Mouse (Mus musculus) heart, embryonic 11.5 days (tissue): ENCODE results near the gene Olfr243. TPM values are rescaled to one million over a fixed set of nuclear protein-coding genes. Genes with fewer than 3 reads are reported as not detected.
"Not testable (repeated sequence)": the region's sequence is repeated elsewhere in the genome, so short reads cannot be mapped to it uniquely, and the experiment has no call there.

Experiments used
- ATAC-seq: fragments of 200-750 bp; cut with Nextera tagmentation; replicated peaks from 2 replicates; pipeline ENCODE4 v1.8.0; 2017; ENCODE audit warnings: moderate library complexity; ENCODE audit not compliant: insufficient number of reproducible peaks, low FRiP score, low TSS enrichment
- H3K27ac ChIP-seq: fragments of 300-500 bp; sonication (generic); 2 replicates; pipeline ENCODE4 v1.5.1; 2014; ENCODE audit warnings: mild to moderate bottlenecking, low read depth, low read length
- H3K27me3 ChIP-seq: fragments of 300-500 bp; sonication (generic); 2 replicates; pipeline ENCODE4 v1.6.1; 2014; ENCODE audit warnings: mild to moderate bottlenecking, low read length, mixed read lengths; ENCODE audit not compliant: control insufficient read depth, insufficient read depth
- H3K36me3 ChIP-seq: fragments of 300-500 bp; sonication (generic); 2 replicates; pipeline ENCODE4 v1.6.1; 2014; ENCODE audit warnings: mild to moderate bottlenecking, low read length, moderate library complexity, mixed read lengths; ENCODE audit not compliant: control insufficient read depth, insufficient read depth
- H3K4me1 ChIP-seq: fragments of 300-500 bp; sonication (generic); 2 replicates; pipeline ENCODE4 v1.6.1; 2014; ENCODE audit warnings: low read length; ENCODE audit not compliant: control insufficient read depth, insufficient read depth
- H3K4me2 ChIP-seq: fragments of 300-500 bp; sonication (generic); 2 replicates; pipeline ENCODE4 v1.6.1; 2014; ENCODE audit warnings: mild to moderate bottlenecking, moderate library complexity
- H3K4me3 ChIP-seq: fragments of 300-500 bp; sonication (generic); 2 replicates; pipeline ENCODE4 v1.5.1; 2014; ENCODE audit warnings: low read depth, low read length
- H3K9ac ChIP-seq: fragments of 300-500 bp; sonication (generic); 2 replicates; pipeline ENCODE4 v1.6.1; 2014; ENCODE audit warnings: mild to moderate bottlenecking, low read depth, low read length, moderate library complexity
- H3K9me3 ChIP-seq: fragments of 300-500 bp; sonication (generic); replicated peaks from 2 replicates; pipeline ENCODE4 v1.6.1; 2016; ENCODE audit warnings: low read length; ENCODE audit not compliant: control insufficient read depth
- WGBS: fragments of 180-500 bp; shearing (Covaris S2); extraction: QIAGEN DNeasy Blood & Tissue Kit; methylation state at CpG from one replicate; pipeline ENCODE4 v1.1.7; 2014; ENCODE audit not compliant: insufficient replicate concordance; 5-methylcytosine and 5-hydroxymethylcytosine counted together
- polyA plus RNA-seq: library from polyadenylated mRNA; unstranded; fragments of >200 nt; fragmentation: Nextera tagmentation; extraction: Ambion mirVana; gene quantifications from 2 replicates; pipeline ENCODE4 v1.2.1, GENCODE M21; 2014

The Olfr243 gene
- polyA plus RNA-seq, 1 experiment from 2014 or later: not detected

GRCm38 (mm10) chr7:103762212-103762611 lies 47.7 kb downstream of the Olfr243 start:
- not testable (repeated sequence) for H3K4me1 ChIP-seq, H3K4me2 ChIP-seq, H3K9me3 ChIP-seq, H3K36me3 ChIP-seq, H3K9ac ChIP-seq, H3K27me3 ChIP-seq, H3K27ac ChIP-seq, ATAC-seq, H3K4me3 ChIP-seq
- WGBS: 80% methylated on average over 6 of the region's 6 CpGs

GRCm38 (mm10) chr7:103767687-103768086 lies 53.2 kb downstream of the Olfr243 start:
- not testable (repeated sequence) for H3K4me2 ChIP-seq, H3K9ac ChIP-seq, H3K4me1 ChIP-seq, H3K4me3 ChIP-seq, H3K27me3 ChIP-seq, H3K36me3 ChIP-seq, ATAC-seq, H3K9me3 ChIP-seq, H3K27ac ChIP-seq
- WGBS: 75% methylated on average over 6 of the region's 6 CpGs

Other genes with a start within 250 kb of the Olfr243 start
- gene Olfr608, start 244.8 kb upstream of the Olfr243 start, polyA plus RNA-seq: not detected in 2 replicates
- not detected in 2 replicates for gene Olfr609, start 216.6 kb upstream of the Olfr243 start, polyA plus RNA-seq
- not detected in 2 replicates for gene Olfr610, start 202.5 kb upstream of the Olfr243 start, polyA plus RNA-seq
- gene Olfr611, start 193.8 kb upstream of the Olfr243 start, polyA plus RNA-seq: not detected in 2 replicates
- not detected in 2 replicates for gene Olfr612, start 172.0 kb upstream of the Olfr243 start, polyA plus RNA-seq
- not detected in 2 replicates for gene Olfr613, start 166.6 kb upstream of the Olfr243 start, polyA plus RNA-seq
- not detected in 2 replicates for gene Olfr615, start 158.6 kb upstream of the Olfr243 start, polyA plus RNA-seq
- gene Olfr616, start 145.5 kb upstream of the Olfr243 start, polyA plus RNA-seq: not detected in 2 replicates
- not detected in 2 replicates for gene Olfr617, start 141.6 kb upstream of the Olfr243 start, polyA plus RNA-seq
- not detected in 2 replicates for gene Olfr618, start 124.6 kb upstream of the Olfr243 start, polyA plus RNA-seq
- not detected in 2 replicates for gene Olfr619, start 114.1 kb upstream of the Olfr243 start, polyA plus RNA-seq
- not detected in 2 replicates for gene Olfr620, start 102.1 kb upstream of the Olfr243 start, polyA plus RNA-seq
- gene Olfr622, start 72.0 kb upstream of the Olfr243 start, polyA plus RNA-seq: not detected in 2 replicates
- not detected in 2 replicates for gene Olfr623, start 51.0 kb upstream of the Olfr243 start, polyA plus RNA-seq
- gene Olfr624, start 43.5 kb upstream of the Olfr243 start, polyA plus RNA-seq: 0.03 TPM in 1 of 2 replicates, not detected in the other
- not detected in 2 replicates for gene Olfr625-ps1, start 32.0 kb upstream of the Olfr243 start, polyA plus RNA-seq
- not detected in 2 replicates for gene Olfr628, start 15.7 kb downstream of the Olfr243 start, polyA plus RNA-seq
- gene Olfr629, start 30.3 kb downstream of the Olfr243 start, polyA plus RNA-seq: not detected in 2 replicates
- 0.07 TPM in 1 of 2 replicates, not detected in the other for gene Olfr630, start 42.7 kb downstream of the Olfr243 start, polyA plus RNA-seq
- not detected in 2 replicates for gene Olfr69, start 56.9 kb downstream of the Olfr243 start, polyA plus RNA-seq
- gene Olfr68, start 65.0 kb downstream of the Olfr243 start, polyA plus RNA-seq: not detected in 2 replicates
- 0.08 TPM in 1 of 2 replicates, not detected in the other for gene Olfr67, start 77.2 kb downstream of the Olfr243 start, polyA plus RNA-seq
- 2,483 and 3,067 TPM in 2 replicates for gene Hbb-bt, start 99.3 kb downstream of the Olfr243 start, polyA plus RNA-seq
- 849 and 1,123 TPM in 2 replicates for gene Hbb-bs, start 113.4 kb downstream of the Olfr243 start, polyA plus RNA-seq
- 0.31 TPM in 1 of 2 replicates, not detected in the other for gene Hbb-bh2, start 125.8 kb downstream of the Olfr243 start, polyA plus RNA-seq
- 7,786 and 8,740 TPM in 2 replicates for gene Hbb-bh1, start 128.5 kb downstream of the Olfr243 start, polyA plus RNA-seq
- gene Hbb-y, start 138.5 kb downstream of the Olfr243 start, polyA plus RNA-seq: 35,401 and 41,924 TPM in 2 replicates
- gene Olfr66, start 171.6 kb downstream of the Olfr243 start, polyA plus RNA-seq: not detected in 2 replicates
- gene Olfr64, start 179.8 kb downstream of the Olfr243 start, polyA plus RNA-seq: not detected in 2 replicates
- not detected in 2 replicates for gene Olfr65, start 188.8 kb downstream of the Olfr243 start, polyA plus RNA-seq
- gene Olfr631, start 214.2 kb downstream of the Olfr243 start, polyA plus RNA-seq: not detected in 2 replicates
- gene Olfr632, start 219.7 kb downstream of the Olfr243 start, polyA plus RNA-seq: 0.07 and 0.11 TPM in 2 replicates
- not detected in 2 replicates for gene Olfr633, start 229.8 kb downstream of the Olfr243 start, polyA plus RNA-seq